Mouse (Mus musculus): ENCODE measurements around the gene Slit3.

Gene Slit3

GRCm38 (mm10) chr11:35660967-35661366, 539.9 kb downstream of the Slit3 start:
- no peak for DNase-seq

- DNase-seq: no peak
Measured at GRCm38 (mm10) chr11:35662945-35663344, 541.9 kb downstream of the Slit3 start.

GRCm38 (mm10) chr11:35663661-35664060, 542.6 kb downstream of the Slit3 start:
- no peak for DNase-seq

- peak; percentile 48 for DNase-seq
Measured at GRCm38 (mm10) chr11:35664991-35665390, 544.0 kb downstream of the Slit3 start.

GRCm38 (mm10) chr11:35667428-35667827, 546.4 kb downstream of the Slit3 start:
- DNase-seq: peak; percentile 43

- peak; percentile 18 for DNase-seq
Measured at GRCm38 (mm10) chr11:35668138-35668537, 547.1 kb downstream of the Slit3 start.

GRCm38 (mm10) chr11:35668750-35669149, 547.7 kb downstream of the Slit3 start:
- no peak for DNase-seq

- DNase-seq: no peak
Measured at GRCm38 (mm10) chr11:35669536-35669935, 548.5 kb downstream of the Slit3 start.

- DNase-seq: no peak
Measured at GRCm38 (mm10) chr11:35670181-35670580, 549.2 kb downstream of the Slit3 start.

- no peak for DNase-seq
Measured at GRCm38 (mm10) chr11:35670746-35671145, 549.7 kb downstream of the Slit3 start.

- peak; percentile 24 for DNase-seq
Measured at GRCm38 (mm10) chr11:35673050-35673449, 552.0 kb downstream of the Slit3 start.

- no peak for DNase-seq
Measured at GRCm38 (mm10) chr11:35674242-35674641, 553.2 kb downstream of the Slit3 start.

GRCm38 (mm10) chr11:35676744-35677143, 555.7 kb downstream of the Slit3 start:
- no peak for DNase-seq

- no peak for DNase-seq
Measured at GRCm38 (mm10) chr11:35679976-35680375, 559.0 kb downstream of the Slit3 start.

GRCm38 (mm10) chr11:35687316-35687715, 566.3 kb downstream of the Slit3 start:
- DNase-seq: no peak

GRCm38 (mm10) chr11:35690515-35691281, 569.7 kb downstream of the Slit3 start:
- DNase-seq: no peak

- peak; percentile 79 for DNase-seq
Measured at GRCm38 (mm10) chr11:35693136-35693535, 572.1 kb downstream of the Slit3 start.

- DNase-seq: no peak
Measured at GRCm38 (mm10) chr11:35693625-35694024, 572.6 kb downstream of the Slit3 start.

- no peak for DNase-seq
Measured at GRCm38 (mm10) chr11:35697476-35697875, 576.5 kb downstream of the Slit3 start.

- DNase-seq: no peak
Measured at GRCm38 (mm10) chr11:35698901-35699300, 577.9 kb downstream of the Slit3 start.

- DNase-seq: no peak
Measured at GRCm38 (mm10) chr11:35703471-35703870, 582.4 kb downstream of the Slit3 start.

- no peak for DNase-seq
Measured at GRCm38 (mm10) chr11:35704381-35704780, 583.4 kb downstream of the Slit3 start.

GRCm38 (mm10) chr11:35704927-35705326, 583.9 kb downstream of the Slit3 start:
- DNase-seq: no peak

GRCm38 (mm10) chr11:35707431-35707830, 586.4 kb downstream of the Slit3 start:
- DNase-seq: no peak

GRCm38 (mm10) chr11:35711314-35711713, 590.3 kb downstream of the Slit3 start:
- no peak for DNase-seq

Measured in kidney, postnatal 10 days (tissue).